ENCODE assay signal across 24 mouse cellular contexts in the genomic region with DNA sequence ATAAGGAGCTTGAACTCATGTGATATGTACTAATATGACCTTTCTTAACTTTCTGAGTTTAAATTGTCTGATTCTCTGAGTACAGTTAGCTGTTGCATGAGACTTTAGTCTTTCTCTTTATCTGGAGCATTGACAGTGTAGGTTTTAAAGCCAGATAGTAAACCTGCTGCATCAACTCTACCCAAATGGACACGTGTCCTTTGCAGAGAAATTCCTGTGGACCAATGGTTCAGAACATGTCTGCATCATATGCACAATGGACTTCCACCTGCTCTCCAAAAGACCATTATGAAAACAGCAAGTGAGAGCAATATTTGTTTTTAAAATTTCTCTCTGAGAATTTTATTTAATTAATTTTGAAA. TPM values are rescaled to one million over a fixed set of nuclear protein-coding genes. Genes with fewer than 3 reads are reported as not detected.
"Had no signal": no experiment of that assay in that cellular context is flagged by ENCODE, and none has a peak within 500 bp of the region (broad histone marks: within the 10 kb centered on the region; RNA-seq: fewer than 3 reads in every experiment).

No protein-coding gene starts in this region.

- H3K36me3 ChIP-seq: lung, embryonic 15.5 days; midbrain, embryonic 13.5 days; midbrain, embryonic 15.5 days; neural tube, embryonic 12.5 days; stomach, embryonic 15.5 days had no signal

- H3K9me3 ChIP-seq: lung, embryonic 15.5 days; megakaryocyte, embryonic 14.5 days; midbrain, embryonic 13.5 days; midbrain, embryonic 15.5 days; neural tube, embryonic 12.5 days; stomach, embryonic 15.5 days had no signal

- H3K27ac ChIP-seq: lung, embryonic 15.5 days; macrophage; midbrain, embryonic 13.5 days; midbrain, embryonic 15.5 days; neural tube, embryonic 12.5 days; stomach, embryonic 15.5 days; stomach, postnatal 0 days had no signal

- H3K4me2 ChIP-seq: lung, embryonic 15.5 days; midbrain, embryonic 11.5 days; midbrain, embryonic 13.5 days; midbrain, embryonic 15.5 days; neural tube, embryonic 12.5 days; stomach, embryonic 15.5 days had no signal

- DNase-seq: lung, adult 2 months; lung, postnatal 14 days; lung, postnatal 36 days; right cerebral cortex, postnatal 14 days; thymus, adult 2 months; thymus, postnatal 36 days had no signal

- H3K4me3 ChIP-seq: lung, embryonic 15.5 days; megakaryocyte, embryonic 14.5 days; midbrain, embryonic 13.5 days; midbrain, embryonic 15.5 days; neural tube, embryonic 12.5 days; stomach, embryonic 15.5 days had no signal

- H3K4me1 ChIP-seq: lung, embryonic 15.5 days; megakaryocyte, embryonic 14.5 days; midbrain, embryonic 13.5 days; midbrain, embryonic 15.5 days; neural tube, embryonic 12.5 days; stomach, embryonic 15.5 days had no signal

- H3K9ac ChIP-seq: lung, embryonic 15.5 days; midbrain, embryonic 13.5 days; midbrain, embryonic 15.5 days; neural tube, embryonic 12.5 days; stomach, embryonic 15.5 days had no signal

- H3K27me3 ChIP-seq: lung, embryonic 15.5 days; megakaryocyte, embryonic 14.5 days; midbrain, embryonic 13.5 days; midbrain, embryonic 15.5 days; neural tube, embryonic 12.5 days; stomach, embryonic 15.5 days had no signal

- ATAC-seq: lung, postnatal 0 days; midbrain, embryonic 13.5 days; midbrain, embryonic 15.5 days had no signal

RNA-seq across cellular contexts. Expression of gene Ugt2a3, which starts 36.5 kb away (rescaled TPM):
- total RNA-seq: megakaryocyte progenitor cell, adult 5-6 weeks; midbrain, postnatal 0 days; monocyte, adult 5-6 weeks; neutrophil, adult 5-6 weeks had no signal
- polyA plus RNA-seq: lung, adult 2 months; lung, embryonic 15.5 days; lung, postnatal 0 days; macrophage; midbrain, embryonic 11.5 days; midbrain, embryonic 13.5 days; midbrain, embryonic 15.5 days; midbrain, postnatal 0 days; neural tube, embryonic 12.5 days; neural tube, embryonic 14.5 days; spleen, adult 2 months; testis, adult 2 months; thymus, adult 2 months had no signal

RNA-seq across cellular contexts. Expression of gene Ugt2b38, which starts 50.5 kb away (rescaled TPM):
- total RNA-seq: megakaryocyte progenitor cell, adult 5-6 weeks; midbrain, postnatal 0 days; monocyte, adult 5-6 weeks; neutrophil, adult 5-6 weeks had no signal
- polyA plus RNA-seq: liver, embryonic 16.5 days; lung, adult 2 months; lung, embryonic 15.5 days; lung, postnatal 0 days; macrophage; midbrain, embryonic 11.5 days; midbrain, embryonic 13.5 days; midbrain, embryonic 15.5 days; midbrain, postnatal 0 days; neural tube, embryonic 12.5 days; neural tube, embryonic 14.5 days; spleen, adult 2 months; stomach, embryonic 15.5 days; stomach, postnatal 0 days; testis, adult 2 months; thymus, adult 2 months had no signal
